Mouse (Mus musculus): ENCODE results near the gene Fam83f.

Gene Fam83f

GRCm38 (mm10) chr15:80664444-80664843 is 7.2 kb upstream of the Fam83f start:
- no peak for DNase-seq (ENCODE audit: extremely low spot score, low spot score)

- no peak for DNase-seq (ENCODE audit: extremely low spot score, low spot score)
Observed at GRCm38 (mm10) chr15:80672810-80673209, 1.2 kb downstream of the Fam83f start.

- DNase-seq (ENCODE audit: extremely low spot score, low spot score) = no peak
Observed at GRCm38 (mm10) chr15:80673337-80674095, 1.9 kb downstream of the Fam83f start.

GRCm38 (mm10) chr15:80674700-80675099 is 3.1 kb downstream of the Fam83f start:
- no peak for DNase-seq (ENCODE audit: extremely low spot score, low spot score)

DNA sequence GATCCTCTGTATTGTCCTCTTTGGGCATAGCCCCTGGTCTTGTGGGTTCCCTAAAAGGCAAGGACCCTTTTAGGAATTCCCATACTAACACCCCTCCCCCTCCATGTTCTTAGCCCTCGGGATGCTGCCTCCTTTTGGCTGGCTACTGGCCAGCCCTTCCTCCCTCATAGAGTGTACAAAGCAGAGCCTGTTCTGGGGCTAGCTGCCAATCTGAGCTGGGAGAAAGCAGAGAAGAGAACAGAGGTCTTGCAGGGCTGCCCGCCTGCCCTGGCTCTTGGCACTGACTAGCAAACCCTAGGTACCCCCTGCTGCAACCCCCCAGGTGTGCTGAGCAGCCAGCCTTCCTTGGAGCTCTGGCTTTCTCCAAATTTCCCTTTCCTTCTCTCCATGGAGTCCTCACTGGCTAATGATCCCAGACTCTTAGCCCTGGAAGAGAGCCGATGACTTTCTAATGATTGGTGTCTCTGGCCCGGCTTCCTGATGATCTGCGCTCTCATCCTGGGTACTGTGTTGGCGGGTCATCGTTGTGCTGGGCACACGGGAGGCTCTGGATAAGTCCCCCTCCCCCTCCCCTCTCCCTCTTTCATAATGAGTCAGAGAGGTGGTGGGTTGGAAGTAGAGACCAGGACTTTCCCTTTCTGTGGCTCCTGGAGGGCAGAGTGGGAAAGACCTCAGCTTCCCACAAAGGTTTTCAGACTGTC is 8.0 kb downstream of the Fam83f start:
- no peak for DNase-seq (ENCODE audit: extremely low spot score, low spot score)

DNA sequence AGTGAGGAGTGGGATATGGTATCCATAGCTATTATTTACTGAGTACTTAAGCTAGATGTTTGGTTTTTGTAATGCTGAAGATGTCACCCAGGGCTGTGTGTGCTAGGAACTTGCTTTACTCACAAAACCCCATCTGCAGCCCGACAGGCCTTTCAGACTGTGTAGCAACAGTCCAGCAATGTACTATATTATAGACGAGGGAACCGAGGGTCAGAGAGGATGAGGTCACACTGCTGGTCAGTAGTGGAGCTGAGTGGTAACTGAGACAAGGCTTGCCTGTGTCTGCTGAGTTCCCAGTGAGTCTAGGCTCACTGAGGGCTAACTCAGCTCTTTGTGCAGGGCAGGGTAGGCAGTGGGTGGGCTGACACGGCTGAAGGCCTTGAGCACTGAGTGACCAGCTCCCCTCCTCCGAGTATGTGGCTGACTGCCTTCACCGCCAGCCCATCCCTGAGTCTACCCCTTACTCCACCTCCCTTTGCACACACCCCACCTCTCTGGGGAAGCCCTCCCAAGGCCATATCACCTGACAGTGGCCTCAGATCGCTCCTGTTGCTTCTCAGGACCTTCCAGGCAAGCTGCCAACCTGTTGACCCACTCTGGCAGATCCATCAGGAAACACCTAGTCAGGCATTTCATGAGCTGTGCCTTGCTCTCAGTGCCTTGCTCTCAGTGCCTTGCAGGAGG is 8.8 kb downstream of the Fam83f start:
- no peak for DNase-seq (ENCODE audit: extremely low spot score, low spot score)

DNA sequence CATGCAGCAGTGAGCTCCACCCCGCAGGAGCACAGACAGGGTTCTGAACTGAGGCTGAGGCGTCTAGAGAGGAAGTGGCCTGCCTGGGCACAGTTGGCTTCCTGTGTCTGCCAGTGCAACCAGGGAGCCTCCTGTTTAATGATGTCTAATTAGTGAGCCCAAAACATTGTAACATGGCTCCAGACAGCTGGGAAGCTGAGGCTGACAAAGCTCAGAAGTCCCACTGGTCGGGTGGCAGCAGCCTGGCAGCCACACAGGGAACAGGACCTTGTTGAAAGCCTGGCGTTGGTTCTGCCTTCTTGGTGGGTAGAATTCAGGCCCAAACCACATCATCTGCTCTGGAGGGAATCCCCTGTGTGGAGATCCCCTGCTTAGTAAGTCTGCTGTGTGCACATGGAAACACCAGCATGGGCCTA is 9.8 kb downstream of the Fam83f start:
- no peak for DNase-seq (ENCODE audit: extremely low spot score, low spot score)

GRCm38 (mm10) chr15:80682343-80682742 is 10.7 kb downstream of the Fam83f start:
- no peak for DNase-seq (ENCODE audit: extremely low spot score, low spot score)

GRCm38 (mm10) chr15:80683151-80683550 is 11.5 kb downstream of the Fam83f start:
- no peak for DNase-seq (ENCODE audit: extremely low spot score, low spot score)

- no peak for DNase-seq (ENCODE audit: extremely low spot score, low spot score)
Observed at GRCm38 (mm10) chr15:80683990-80684389, 12.3 kb downstream of the Fam83f start.

DNA sequence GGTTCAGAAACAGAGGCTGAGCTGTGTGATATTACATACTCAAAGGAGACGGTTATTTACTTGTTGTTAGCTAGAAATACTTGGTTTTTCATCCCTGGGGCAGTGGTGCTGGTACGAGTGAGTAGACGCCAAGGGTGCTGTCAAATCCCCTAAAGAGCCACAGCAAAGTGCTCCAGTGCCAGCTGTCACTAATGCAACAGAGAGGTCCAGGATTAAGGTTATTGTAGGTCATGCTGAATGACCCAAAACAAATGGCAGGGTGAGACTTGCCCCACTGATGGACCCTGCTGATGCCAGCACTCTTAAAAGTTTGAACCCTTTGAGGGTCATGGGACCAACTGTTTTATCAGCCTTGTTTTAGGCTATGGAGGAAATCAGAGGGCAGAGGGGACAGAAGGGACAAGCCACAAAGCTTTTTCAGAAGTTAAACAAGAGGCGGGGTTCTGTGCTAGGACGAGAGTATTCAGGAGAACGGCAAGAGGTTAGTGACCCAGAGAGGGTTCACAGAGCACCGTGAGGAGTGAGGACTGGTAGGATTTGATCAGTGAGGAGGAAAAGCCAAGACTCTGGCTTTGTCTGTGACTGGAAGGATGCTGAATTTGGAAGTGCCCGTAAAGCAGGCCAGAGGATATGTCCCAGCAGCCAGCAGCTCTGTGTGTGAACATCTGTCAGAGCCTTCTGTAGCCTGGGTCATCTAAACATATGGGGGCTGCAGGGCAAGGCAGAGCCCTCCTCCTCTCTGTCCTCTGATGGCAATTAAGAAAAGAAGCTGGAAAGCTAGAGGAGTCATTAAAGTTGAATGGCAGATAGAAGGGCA is 13.3 kb downstream of the Fam83f start:
- no peak for DNase-seq (ENCODE audit: extremely low spot score, low spot score)

DNA sequence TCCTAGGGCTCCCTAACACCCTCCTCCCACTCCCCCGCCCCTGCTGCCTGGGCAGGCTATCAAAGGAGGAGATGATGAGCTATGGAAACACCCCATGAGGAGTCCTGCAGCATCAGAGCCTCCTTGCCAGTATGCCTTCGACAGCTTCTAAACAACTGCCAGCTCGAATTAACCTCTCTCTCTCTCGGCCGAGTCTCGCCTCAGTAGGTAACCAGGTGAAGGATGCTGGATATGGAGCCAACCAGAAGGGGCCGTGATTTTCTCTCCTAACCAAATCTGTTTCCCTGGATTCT is 13.9 kb downstream of the Fam83f start:
- DNase-seq (ENCODE audit: extremely low spot score, low spot score) = no peak

GRCm38 (mm10) chr15:80688536-80688935 is 16.9 kb downstream of the Fam83f start:
- DNase-seq (ENCODE audit: extremely low spot score, low spot score) = no peak

- no peak for DNase-seq (ENCODE audit: extremely low spot score, low spot score)
Observed at GRCm38 (mm10) chr15:80693492-80693891, 21.8 kb downstream of the Fam83f start.

DNA sequence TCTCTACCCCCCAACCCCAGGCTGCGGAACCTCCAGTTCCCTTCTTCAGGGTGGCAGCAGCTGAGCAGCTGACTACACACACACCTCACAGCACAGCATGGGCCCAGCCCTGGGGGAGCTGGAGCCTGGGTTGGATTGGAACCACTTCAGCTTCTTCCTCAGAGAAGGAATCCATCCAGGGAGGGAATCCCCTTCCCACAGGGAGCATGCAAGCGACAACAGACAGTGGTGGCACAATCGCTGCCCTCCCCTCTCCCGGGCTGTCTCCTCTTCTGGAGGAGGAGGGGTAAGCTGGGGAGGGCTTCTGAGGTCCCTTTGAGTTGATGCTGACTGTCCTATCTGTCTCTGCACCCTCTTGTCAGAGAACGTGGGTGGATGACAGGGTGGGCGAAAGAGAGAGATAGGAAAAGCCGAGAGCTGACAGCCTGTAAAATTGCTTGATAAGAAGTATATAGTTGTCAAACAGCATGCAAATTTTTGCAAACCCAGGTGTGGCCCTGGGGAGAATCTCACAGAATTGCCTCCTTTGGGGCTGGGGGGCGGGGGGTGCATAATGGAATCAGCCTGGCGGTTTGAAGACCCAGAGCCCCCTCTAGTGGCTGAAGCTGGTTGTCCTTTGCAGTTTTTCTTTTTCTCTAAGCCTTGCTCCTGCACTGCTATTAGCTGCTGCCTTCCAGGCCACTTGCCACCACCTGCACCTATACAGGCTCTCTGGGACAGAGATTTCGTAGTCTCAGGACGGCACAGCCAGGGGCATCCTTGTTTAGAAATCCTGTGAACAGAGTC is 22.7 kb downstream of the Fam83f start:
- peak; percentile 64 for DNase-seq (ENCODE audit: extremely low spot score, low spot score)

- DNase-seq (ENCODE audit: extremely low spot score, low spot score) = no peak
Observed at GRCm38 (mm10) chr15:80697564-80697963, 25.9 kb downstream of the Fam83f start.

- DNase-seq (ENCODE audit: extremely low spot score, low spot score) = no peak
Observed at GRCm38 (mm10) chr15:80701481-80702257, 30.0 kb downstream of the Fam83f start.

DNA sequence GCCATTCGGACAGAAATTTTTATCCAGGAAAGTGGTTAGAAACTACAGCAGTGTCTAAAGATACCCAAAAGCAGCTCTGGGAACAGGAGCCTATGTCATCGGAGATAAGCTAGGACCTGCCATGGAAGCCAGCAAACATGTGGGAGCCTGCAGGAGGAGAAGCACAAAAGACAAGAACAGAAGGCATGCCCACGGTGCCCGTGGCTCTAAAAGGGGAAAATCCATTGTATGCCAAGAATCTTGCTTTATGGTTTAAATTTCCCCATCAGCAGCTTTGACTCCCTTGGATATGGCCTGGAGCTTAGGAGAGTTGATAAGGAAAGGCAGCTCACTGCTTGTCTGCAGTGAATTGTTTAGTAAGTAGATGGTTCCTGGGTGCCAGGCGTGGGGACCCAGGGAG is 31.3 kb downstream of the Fam83f start:
- DNase-seq (ENCODE audit: extremely low spot score, low spot score) = no peak

GRCm38 (mm10) chr15:80703495-80703894 is 31.8 kb downstream of the Fam83f start:
- no peak for DNase-seq (ENCODE audit: extremely low spot score, low spot score)

- peak; percentile 79 for DNase-seq (ENCODE audit: extremely low spot score, low spot score)
Observed at GRCm38 (mm10) chr15:80704267-80704666, 32.6 kb downstream of the Fam83f start.
